Mouse (Mus musculus) midbrain, embryonic 11.5 days (tissue): ENCODE measurements around the gene Wdr81. TPM values are rescaled to one million over a fixed set of nuclear protein-coding genes. Genes with fewer than 3 reads are reported as not detected.

Source experiments
- ATAC-seq: fragments of 200-750 bp; cut with Nextera tagmentation; 2 replicates; pipeline ENCODE4 v1.8.0; 2017; ENCODE audit warnings: moderate TSS enrichment, moderate library complexity; ENCODE audit not compliant: low FRiP score
- DNase-seq: peaks from one replicate; pipeline ENCODE4 v3.0.0; 2015; ENCODE audit warnings: low spot score; ENCODE audit errors: missing footprints
- H3K27ac ChIP-seq: fragments of 300-500 bp; sonication (generic); 2 replicates; pipeline ENCODE4 v1.5.1; 2014; ENCODE audit warnings: low read depth, low read length
- H3K27me3 ChIP-seq: fragments of 300-500 bp; sonication (generic); 2 replicates; pipeline ENCODE4 v1.6.1; 2014; ENCODE audit warnings: mild to moderate bottlenecking, low read length, moderate library complexity, mixed read lengths; ENCODE audit not compliant: control insufficient read depth, insufficient read depth
- H3K36me3 ChIP-seq: fragments of 300-500 bp; sonication (generic); 2 replicates; pipeline ENCODE4 v1.6.1; 2014; ENCODE audit warnings: mild to moderate bottlenecking, low read length, moderate library complexity, mixed read lengths; ENCODE audit not compliant: control insufficient read depth, insufficient read depth
- H3K4me1 ChIP-seq: fragments of 300-500 bp; sonication (generic); 2 replicates; pipeline ENCODE4 v1.6.1; 2014; ENCODE audit warnings: low read length; ENCODE audit not compliant: control insufficient read depth, insufficient read depth
- H3K4me2 ChIP-seq: fragments of 300-500 bp; sonication (generic); 2 replicates; pipeline ENCODE4 v1.6.1; 2014; ENCODE audit warnings: mild to moderate bottlenecking, moderate library complexity
- H3K4me3 ChIP-seq: fragments of 300-500 bp; sonication (generic); 2 replicates; pipeline ENCODE4 v1.5.1; 2014; ENCODE audit warnings: low read depth, low read length
- H3K9ac ChIP-seq: fragments of 300-500 bp; sonication (generic); 2 replicates; pipeline ENCODE4 v1.6.1; 2014; ENCODE audit warnings: low read length
- H3K9me3 ChIP-seq: fragments of 300-500 bp; sonication (generic); 2 replicates; pipeline ENCODE4 v1.6.1; 2016; ENCODE audit warnings: low read length; ENCODE audit not compliant: control insufficient read depth
- WGBS: fragments of 180-500 bp; shearing (Covaris S2); extraction: QIAGEN DNeasy Blood & Tissue Kit; methylation state at CpG from one replicate; pipeline ENCODE4 v1.1.7; 2014; 5-methylcytosine and 5-hydroxymethylcytosine counted together
- polyA plus RNA-seq: library from polyadenylated mRNA; unstranded; fragments of >200 nt; fragmentation: Nextera tagmentation; extraction: Ambion mirVana; gene quantifications from 2 replicates; pipeline ENCODE4 v1.2.1, GENCODE M21; 2014

Gene Wdr81
- 2.8 and 3.9 TPM in 2 replicates for polyA plus RNA-seq

GRCm38 (mm10) chr11:75453991-75454930, at the start of gene Wdr81:
Gene Wdr81 (minus strand): TSS chr11:75454717.
- peak within 1 kb of the TSS; percentile 97 for H3K4me2 ChIP-seq
- no peaks in the 10 kb centered on the region for H3K9me3 ChIP-seq
- no peaks in the 10 kb centered on the region for H3K27me3 ChIP-seq
- DNase-seq (peak; percentile 98), ATAC-seq (peak; percentile 93)
- H3K4me3 ChIP-seq = peak within 1 kb of the TSS; percentile 58
- H3K36me3 ChIP-seq = no peaks in the 10 kb centered on the region
- WGBS = 3% methylated on average over 56 of the region's 56 CpGs
- H3K9ac ChIP-seq = peak within 1 kb of the TSS; percentile 66
- peaks cover 9% of the 10 kb centered on the region for H3K4me1 ChIP-seq
- 0 out of 2 replicates have a peak within 1 kb of the TSS, but pooled peaks have one; percentile 22 for H3K27ac ChIP-seq

GRCm38 (mm10) chr11:75498126-75498525, 43.6 kb upstream of the Wdr81 start:
- Histone ChIP-seq H3K9me3 (no peaks in the 10 kb centered on the region), H3K4me3 (no peak overlapping the region), H3K27me3 (no peaks in the 10 kb centered on the region), H3K36me3 (peaks cover 85% of the 10 kb centered on the region), H3K4me1 (no peaks in the 10 kb centered on the region), H3K4me2 (no peak overlapping the region), H3K9ac (no peak overlapping the region), H3K27ac (no peak overlapping the region)
- WGBS = 93% methylated on average over 1 of the region's 1 CpGs
- ATAC-seq = no peak
- no peak for DNase-seq

GRCm38 (mm10) chr11:75494296-75495049, 40.0 kb upstream of the Wdr81 start:
- no peak for DNase-seq
- Histone ChIP-seq H3K36me3 (peaks cover 81% of the 10 kb centered on the region), H3K27ac (no peak overlapping the region), H3K9ac (no peak overlapping the region), H3K27me3 (no peaks in the 10 kb centered on the region), H3K4me2 (no peak overlapping the region), H3K9me3 (no peaks in the 10 kb centered on the region), H3K4me3 (no peak overlapping the region), H3K4me1 (no peaks in the 10 kb centered on the region)
- WGBS = 93% methylated on average over 10 of the region's 10 CpGs
- no peak for ATAC-seq

GRCm38 (mm10) chr11:75487496-75487895, 33.0 kb upstream of the Wdr81 start:
- Histone ChIP-seq H3K27ac (no peak overlapping the region), H3K4me3 (peak overlapping the region; percentile 91), H3K4me1 (peaks cover 8% of the 10 kb centered on the region), H3K4me2 (peak overlapping the region; percentile 78), H3K9me3 (no peaks in the 10 kb centered on the region), H3K27me3 (no peaks in the 10 kb centered on the region), H3K9ac (peak overlapping the region; percentile 96), H3K36me3 (peaks cover 28% of the 10 kb centered on the region)
- DNase-seq (no peak), ATAC-seq (no peak)
- 53% methylated on average over 6 of the region's 6 CpGs for WGBS

GRCm38 (mm10) chr11:75486601-75487285, 32.2 kb upstream of the Wdr81 start, which contains the start of gene Prpf8:
Gene Prpf8 (plus strand): TSS chr11:75486816.
- Histone ChIP-seq H3K9me3 (no peaks in the 10 kb centered on the region), H3K36me3 (peaks cover 21% of the 10 kb centered on the region), H3K4me1 (peaks cover 8% of the 10 kb centered on the region), H3K4me2 (peak within 1 kb of the TSS; percentile 78), H3K27me3 (no peaks in the 10 kb centered on the region), H3K4me3 (peak within 1 kb of the TSS; percentile 91), H3K27ac (peak within 1 kb of the TSS; percentile 33; the same call in 1 of the 2 replicates), H3K9ac (peak within 1 kb of the TSS; percentile 96)
- DNase-seq = peak; percentile 99
- WGBS = under 1% methylated on average over 52 of the region's 52 CpGs
- peak; percentile 100 for ATAC-seq

GRCm38 (mm10) chr11:75486192-75486591, 31.7 kb upstream of the Wdr81 start:
- Histone ChIP-seq H3K27ac (no peak overlapping the region), H3K9ac (no peak overlapping the region), H3K27me3 (no peaks in the 10 kb centered on the region), H3K4me2 (peak overlapping the region; percentile 28; the same call in 1 of the 2 replicates), H3K36me3 (peaks cover 16% of the 10 kb centered on the region), H3K4me1 (peaks cover 8% of the 10 kb centered on the region), H3K4me3 (no peak overlapping the region), H3K9me3 (no peaks in the 10 kb centered on the region)
- peak; percentile 60 for ATAC-seq
- no peak for DNase-seq
- WGBS = 14% methylated on average over 3 of the region's 3 CpGs

- Histone ChIP-seq H3K9me3 (no peaks in the 10 kb centered on the region), H3K27ac (no peak overlapping the region), H3K27me3 (no peaks in the 10 kb centered on the region), H3K4me1 (no peaks in the 10 kb centered on the region), H3K4me2 (no peak overlapping the region), H3K4me3 (no peak overlapping the region), H3K9ac (no peak overlapping the region), H3K36me3 (no peaks in the 10 kb centered on the region)
- DNase-seq (no peak), ATAC-seq (no peak)
- WGBS = 55% methylated on average over 7 of the region's 7 CpGs
Observed at GRCm38 (mm10) chr11:75473376-75473775, 18.9 kb upstream of the Wdr81 start.

- no peak overlapping the region for H3K27ac ChIP-seq
- DNase-seq (peak; percentile 72), ATAC-seq (no peak)
- no peaks in the 10 kb centered on the region for H3K9me3 ChIP-seq
- H3K4me3 ChIP-seq = no peak overlapping the region
- no peaks in the 10 kb centered on the region for H3K36me3 ChIP-seq
- H3K4me1 ChIP-seq = no peaks in the 10 kb centered on the region
- H3K4me2 ChIP-seq = no peak overlapping the region
- H3K27me3 ChIP-seq = no peaks in the 10 kb centered on the region
- 88% methylated on average over 11 of the region's 11 CpGs for WGBS
- no peak overlapping the region for H3K9ac ChIP-seq
Observed at GRCm38 (mm10) chr11:75472469-75473081, 18.1 kb upstream of the Wdr81 start.
